Mouse (Mus musculus) heart, adult 18-20 months (tissue): Measurements from ENCODE around the gene Abhd17c. TPM values are rescaled to one million over a fixed set of nuclear protein-coding genes. Genes with fewer than 3 reads are reported as not detected.
"Not testable (repeated sequence)": the region's sequence is repeated elsewhere in the genome, so short reads cannot be mapped to it uniquely, and the experiment has no call there.

Experiments
- DNase-seq, 2 experiments: peaks; one replicate each; pipeline ENCODE4 v3.0.0; 2021 to 2022; ENCODE audit warnings: mixed read lengths in 1 of 2
- total RNA-seq, 2 experiments: library from RNA; stranded (reverse); gene quantifications; 2 replicates each; pipeline ENCODE4 v1.2.3; 2021

Abhd17c gene
- total RNA-seq, 2 experiments from 2014 or later: 29.8 to 35.7 TPM

DNA sequence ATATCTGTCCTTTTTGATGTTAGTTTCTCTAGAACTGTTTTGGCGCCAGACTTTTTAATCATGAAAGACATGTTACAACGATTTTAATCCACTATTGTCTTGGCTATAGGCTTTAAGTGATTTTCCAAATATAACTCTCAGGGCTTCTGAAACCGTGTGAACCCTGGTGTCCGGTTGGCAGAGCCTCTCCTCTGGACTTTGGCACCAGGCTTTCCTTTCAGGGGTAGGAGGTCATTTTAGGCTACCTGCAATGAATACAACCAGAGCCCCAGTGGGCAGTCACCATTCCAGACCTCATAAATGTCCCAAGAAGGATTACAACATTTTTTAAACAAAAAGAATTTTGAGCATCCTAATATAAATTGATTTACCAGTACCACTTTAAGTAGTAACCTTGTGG lies 1.1 kb upstream of the Abhd17c start:
- no peak for DNase-seq

DNA sequence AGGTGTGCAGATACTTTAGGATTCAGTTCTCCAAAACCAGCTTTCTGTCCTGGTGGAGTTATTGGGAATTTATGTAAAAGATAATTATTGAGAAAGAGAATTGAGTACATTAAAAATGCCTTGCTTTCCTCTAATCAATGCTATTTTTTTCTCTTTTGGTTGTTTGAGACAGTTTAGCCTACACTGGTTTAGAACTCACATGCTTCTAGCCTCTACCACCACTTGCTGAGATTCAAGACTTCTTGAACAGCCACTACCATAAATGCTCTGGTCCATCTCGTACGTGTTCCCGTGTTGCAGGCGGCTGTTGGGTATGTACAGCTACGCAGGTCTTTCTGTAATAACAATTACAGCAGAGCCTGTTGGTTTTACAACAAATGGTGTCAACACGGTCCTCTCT lies 681 bp upstream of the Abhd17c start:
- no peak for DNase-seq

- DNase-seq: peak; percentile 94 to 95
These were observed 254 bp upstream of the Abhd17c start for GRCm38 (mm10) chr7:84151960-84152334.

DNA sequence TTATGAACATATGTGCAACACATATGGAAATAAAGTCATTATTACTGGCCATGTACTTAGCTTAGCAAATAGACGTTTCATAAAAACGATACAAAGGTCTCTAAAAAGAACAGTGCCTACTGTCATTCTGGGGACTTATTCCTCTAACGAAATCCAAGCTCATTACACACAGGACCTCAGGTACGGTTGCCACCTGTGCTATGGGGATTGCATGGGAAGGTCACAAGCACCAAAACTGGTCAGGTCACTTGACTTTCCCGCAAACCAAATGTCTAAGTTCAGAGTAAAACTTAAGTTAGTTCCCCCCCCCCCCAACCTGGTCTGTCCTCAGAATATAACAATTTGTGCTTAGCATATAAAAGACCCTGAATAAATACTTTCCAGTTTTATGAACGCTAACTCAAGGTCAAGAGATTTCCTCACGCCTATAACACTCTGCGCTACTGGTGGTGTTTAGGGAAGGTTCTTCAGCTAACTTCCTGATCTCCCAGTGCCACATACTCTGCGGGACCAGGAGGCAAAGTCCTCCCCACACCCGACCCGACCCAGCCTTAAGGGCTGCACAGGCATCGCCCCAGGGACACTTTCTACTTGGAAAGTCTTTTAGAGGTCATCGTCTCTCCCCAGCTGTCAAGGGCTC lies 1.2 kb downstream of the Abhd17c start:
- DNase-seq: peak in 1 of 2 experiments; percentile 10

GRCm38 (mm10) chr7:84149821-84150220 lies 1.9 kb downstream of the Abhd17c start:
- DNase-seq: no peak

GRCm38 (mm10) chr7:84148896-84149295 lies 2.8 kb downstream of the Abhd17c start:
- no peak for DNase-seq

- no peak for DNase-seq
These were observed 3.9 kb downstream of the Abhd17c start for GRCm38 (mm10) chr7:84147746-84148145.

GRCm38 (mm10) chr7:84145633-84146032 lies 6.1 kb downstream of the Abhd17c start:
- DNase-seq: no peak

- DNase-seq: no peak
These were observed 8.8 kb downstream of the Abhd17c start for GRCm38 (mm10) chr7:84142736-84143473.

DNA sequence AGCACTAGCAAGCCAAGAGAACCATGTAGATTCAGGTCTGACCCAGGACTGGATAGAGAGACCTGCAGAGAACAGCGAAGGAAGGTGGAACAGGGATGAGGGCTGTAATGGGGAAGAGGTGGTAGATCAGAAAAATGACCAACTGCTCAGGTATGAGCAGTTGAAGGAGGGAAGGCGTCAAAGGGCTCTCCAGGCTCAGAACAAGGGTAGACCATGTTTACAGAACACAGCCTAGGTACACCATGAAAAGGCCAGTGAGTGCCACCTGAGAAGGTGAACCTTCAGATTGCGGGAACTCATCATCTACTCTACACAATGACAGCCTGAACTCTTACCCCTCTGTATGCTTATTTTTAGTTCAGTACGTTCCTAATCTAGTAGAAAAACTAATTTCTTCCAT lies 9.5 kb downstream of the Abhd17c start:
- no peak for DNase-seq

DNA sequence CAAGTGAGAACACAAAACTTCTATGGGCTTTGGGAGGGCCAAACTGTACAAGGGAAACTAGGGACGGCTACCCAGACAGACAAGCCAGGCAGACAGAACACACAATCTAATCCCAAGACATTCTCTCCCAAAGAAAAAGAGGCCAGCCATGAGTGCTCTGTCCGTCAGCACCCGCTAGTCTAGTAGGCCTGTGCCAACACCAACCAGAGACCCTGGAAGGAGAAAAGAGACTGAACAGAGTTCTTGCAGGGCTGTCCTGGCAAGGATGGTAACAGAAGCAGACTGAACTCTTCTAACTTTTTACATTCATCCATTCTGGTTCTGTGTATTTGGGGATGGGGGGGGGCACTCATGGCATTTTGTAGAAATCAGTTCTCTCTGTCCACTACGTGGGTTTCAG lies 12.1 kb downstream of the Abhd17c start:
- no peak for DNase-seq

- DNase-seq: no peak
These were observed 13.0 kb downstream of the Abhd17c start for GRCm38 (mm10) chr7:84138731-84139130.

- no peak for DNase-seq
These were observed 13.9 kb downstream of the Abhd17c start for GRCm38 (mm10) chr7:84137779-84138178.

GRCm38 (mm10) chr7:84135799-84136700 lies 15.6 kb downstream of the Abhd17c start:
- no peak for DNase-seq

DNA sequence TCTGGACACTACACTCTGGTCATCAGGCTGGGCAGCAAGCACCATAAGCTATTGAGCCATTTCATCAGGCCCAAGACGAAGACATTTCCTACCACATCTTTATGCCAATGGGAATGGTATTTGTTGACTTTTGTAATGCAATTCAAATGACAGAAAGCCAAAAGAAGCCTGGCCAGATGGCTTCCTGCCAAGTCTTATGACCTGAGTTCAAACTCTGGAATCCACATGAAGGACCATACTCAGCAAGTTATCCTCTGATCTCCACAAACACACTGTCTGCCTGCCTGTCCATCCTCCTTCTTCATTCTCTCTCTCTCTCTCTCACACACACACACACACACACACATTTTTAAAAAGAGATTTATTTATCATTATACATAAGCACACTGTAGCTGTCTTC lies 19.0 kb downstream of the Abhd17c start:
- DNase-seq: peak; percentile 35 to 49

- DNase-seq: no peak
These were observed 20.0 kb downstream of the Abhd17c start for GRCm38 (mm10) chr7:84131736-84132135.

GRCm38 (mm10) chr7:84128661-84129060 lies 23.0 kb downstream of the Abhd17c start:
- peak; percentile 75 to 82 for DNase-seq

GRCm38 (mm10) chr7:84125730-84126129 lies 26.0 kb downstream of the Abhd17c start:
- DNase-seq: no peak

DNA sequence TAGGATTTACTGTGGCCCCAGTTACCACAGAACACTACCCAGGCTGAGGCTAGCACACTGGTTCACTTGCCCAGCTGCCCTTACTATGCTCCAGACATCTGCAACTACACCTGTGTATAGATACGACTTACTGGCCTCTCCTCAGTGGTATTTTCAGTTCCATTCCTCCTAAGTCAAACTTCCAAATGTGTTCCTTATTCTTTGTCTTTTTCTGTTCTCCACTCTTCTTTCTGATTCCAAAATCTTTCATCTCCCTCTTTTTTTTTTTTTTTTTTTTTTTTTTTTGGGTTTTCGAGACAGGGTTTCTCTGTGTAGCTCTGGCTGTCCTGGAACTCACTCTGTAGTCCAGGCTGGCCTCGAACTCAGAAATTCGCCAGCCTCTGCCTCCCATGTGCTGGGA lies 28.0 kb downstream of the Abhd17c start:
- not testable (repeated sequence) for DNase-seq

DNA sequence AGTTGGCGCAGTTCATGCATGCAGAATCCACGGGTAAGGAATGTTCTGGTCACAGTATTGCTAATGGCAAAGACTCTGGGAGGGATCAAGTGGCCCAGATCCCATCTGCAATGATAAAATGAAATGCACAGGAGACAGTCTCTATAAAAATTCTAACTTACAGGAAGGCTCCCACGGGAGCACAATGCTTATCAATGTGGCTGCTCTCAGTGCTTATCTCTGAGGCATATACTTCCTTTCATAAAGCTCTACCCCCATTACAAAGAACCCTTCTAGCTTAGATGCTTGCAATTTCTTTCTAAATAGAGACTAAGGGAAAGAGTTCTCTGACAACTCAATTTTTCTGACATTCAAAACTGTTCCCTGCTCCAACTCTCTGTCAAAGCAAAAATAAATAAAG lies 29.9 kb downstream of the Abhd17c start:
- no peak for DNase-seq

DNA sequence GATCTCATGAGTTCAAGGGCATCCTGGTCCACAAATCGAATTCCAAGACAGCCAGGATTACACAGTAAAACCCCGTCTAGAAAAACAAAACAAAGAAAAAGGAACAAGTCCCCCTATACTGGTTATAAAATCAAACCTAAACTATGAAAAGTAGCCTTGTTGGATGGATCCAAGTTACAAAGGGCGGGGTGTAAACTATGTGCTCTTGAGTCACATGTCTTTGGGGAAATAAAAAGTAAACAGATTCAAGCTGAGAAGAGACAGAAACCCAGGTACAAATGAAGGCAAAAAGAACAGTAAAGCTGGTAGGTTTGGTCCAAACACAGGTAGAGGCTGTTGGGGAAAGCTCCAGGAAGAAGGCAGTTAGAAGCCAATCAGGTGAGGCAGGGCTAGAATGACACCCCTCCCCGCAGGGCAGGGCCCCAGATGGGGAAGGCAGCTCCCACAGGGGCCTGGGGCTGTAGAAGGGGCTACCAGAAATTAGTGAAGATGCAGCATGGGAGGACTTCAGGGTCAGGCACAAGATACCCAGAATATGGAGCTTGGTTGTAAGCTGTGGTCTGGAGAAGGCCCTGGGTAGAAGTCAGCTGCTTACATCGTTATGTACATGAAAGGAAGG lies 31.4 kb downstream of the Abhd17c start:
- DNase-seq: no peak
